Mouse (Mus musculus) c-Kit-negative CD71-positive TER-119-positive erythroid progenitor cells, embryonic 14.5 days (primary cell): Measurements from ENCODE around the gene Cd80.

Experiments
- DNase-seq: peaks from one replicate; pipeline ENCODE4 v3.0.0-alpha.2; 2013; ENCODE audit warnings: low read depth, low spot score

The Cd80 gene

GRCm38 (mm10) chr16:38448458-38448857 is 6.9 kb upstream of the Cd80 start:
- DNase-seq = no peak

DNA sequence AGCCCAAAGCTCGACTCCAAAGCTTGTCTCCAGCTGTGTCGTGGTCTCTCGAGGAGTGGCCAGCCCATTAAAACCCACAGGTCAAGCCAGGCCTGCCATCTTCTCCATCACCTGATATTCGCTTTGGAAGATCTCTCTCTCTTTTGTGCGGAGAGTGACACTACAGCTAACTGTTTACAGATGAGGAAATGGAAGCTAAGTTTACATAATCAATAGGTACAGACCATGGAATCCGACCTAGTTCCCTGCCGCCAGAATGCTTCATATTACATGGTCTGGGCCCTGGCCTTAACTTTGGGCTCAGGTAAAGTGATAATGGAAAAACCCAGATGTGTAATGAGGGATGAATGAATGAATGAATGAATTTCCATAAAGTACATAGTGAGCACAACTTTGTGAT is 4.7 kb upstream of the Cd80 start:
- DNase-seq = no peak

- no peak for DNase-seq
Measured at GRCm38 (mm10) chr16:38451421-38452205, 3.7 kb upstream of the Cd80 start.

DNA sequence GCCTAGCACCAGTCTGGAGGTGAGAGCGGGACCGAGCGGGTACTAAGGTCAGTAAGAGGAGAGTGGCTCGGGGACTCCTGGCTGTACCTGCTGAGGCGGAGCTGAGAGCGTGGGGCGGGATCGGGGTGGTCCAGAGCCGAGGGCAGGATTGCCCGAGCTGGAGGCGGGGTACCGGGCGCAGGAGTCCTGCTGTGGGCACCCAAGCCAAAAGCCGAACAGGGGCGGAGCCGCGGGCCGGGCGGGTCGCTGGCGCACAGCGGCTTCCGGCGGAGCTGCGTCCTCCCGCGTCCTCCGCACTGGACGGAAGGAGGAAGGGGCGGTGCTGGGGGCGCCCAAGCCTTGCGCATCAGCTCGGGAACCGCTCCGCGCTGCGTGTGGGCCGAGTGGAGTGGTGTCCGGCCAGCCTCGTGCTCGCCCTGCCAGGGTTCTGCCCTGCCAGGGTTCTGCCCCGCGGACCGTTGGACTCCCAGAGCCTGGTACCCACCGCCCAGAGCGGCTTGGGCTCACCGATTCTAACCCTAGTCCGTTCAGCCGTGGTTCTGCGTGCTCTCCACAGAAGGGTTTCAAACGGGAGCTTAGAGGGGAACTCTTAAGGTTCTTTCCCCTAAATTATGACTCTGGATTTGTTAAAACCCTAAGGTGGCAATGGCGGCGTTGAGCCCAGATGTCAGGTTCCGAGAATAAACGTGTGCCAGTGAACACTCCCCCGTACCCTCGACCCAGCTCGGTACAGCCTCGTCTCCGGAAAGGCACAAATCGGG is 2.7 kb upstream of the Cd80 start, which contains the start of gene Adprh:
Gene Adprh (minus strand): TSS at position 262 of the 761 bp plus-strand sequence.
- peak; percentile 66 for DNase-seq

DNA sequence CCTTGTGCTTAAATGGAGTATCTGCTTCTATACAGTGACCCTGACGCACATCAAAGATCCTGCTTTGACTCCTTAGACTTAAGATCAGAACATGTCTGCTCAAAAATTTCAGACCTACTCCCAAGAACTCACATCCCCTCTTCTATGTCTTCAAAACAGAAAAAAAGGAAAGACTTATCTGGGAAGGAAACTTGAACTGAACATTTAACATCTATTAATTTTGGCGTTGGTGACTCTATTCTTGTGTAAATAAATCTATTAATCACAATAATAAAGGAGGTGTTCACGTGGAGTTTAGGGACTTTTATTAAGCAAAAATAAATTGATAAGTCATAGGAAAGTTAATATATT is 2.2 kb upstream of the Cd80 start:
- DNase-seq = no peak

DNA sequence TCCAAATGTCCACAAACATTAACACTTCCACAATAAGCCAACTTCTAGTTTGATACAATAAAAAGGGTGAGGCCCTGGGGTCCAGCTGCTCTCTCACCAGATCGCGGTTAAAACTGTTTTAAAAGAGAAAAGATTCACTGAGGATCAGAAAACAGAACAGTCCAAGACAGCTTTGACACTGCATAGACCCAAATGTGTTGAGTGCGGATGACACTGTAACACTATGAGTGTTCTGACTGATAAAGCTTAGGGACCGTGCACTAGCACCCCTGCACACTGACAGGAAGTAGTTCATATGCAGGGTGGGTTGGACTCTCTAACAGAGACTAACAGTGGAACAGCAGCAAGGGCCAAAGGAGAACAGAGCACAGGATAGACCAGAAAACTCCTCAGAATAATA is 1.4 kb upstream of the Cd80 start:
- no peak for DNase-seq

- DNase-seq = no peak
Measured at GRCm38 (mm10) chr16:38454533-38455254, 667 bp upstream of the Cd80 start.

GRCm38 (mm10) chr16:38456812-38457567 is 1.6 kb downstream of the Cd80 start:
- no peak for DNase-seq

DNA sequence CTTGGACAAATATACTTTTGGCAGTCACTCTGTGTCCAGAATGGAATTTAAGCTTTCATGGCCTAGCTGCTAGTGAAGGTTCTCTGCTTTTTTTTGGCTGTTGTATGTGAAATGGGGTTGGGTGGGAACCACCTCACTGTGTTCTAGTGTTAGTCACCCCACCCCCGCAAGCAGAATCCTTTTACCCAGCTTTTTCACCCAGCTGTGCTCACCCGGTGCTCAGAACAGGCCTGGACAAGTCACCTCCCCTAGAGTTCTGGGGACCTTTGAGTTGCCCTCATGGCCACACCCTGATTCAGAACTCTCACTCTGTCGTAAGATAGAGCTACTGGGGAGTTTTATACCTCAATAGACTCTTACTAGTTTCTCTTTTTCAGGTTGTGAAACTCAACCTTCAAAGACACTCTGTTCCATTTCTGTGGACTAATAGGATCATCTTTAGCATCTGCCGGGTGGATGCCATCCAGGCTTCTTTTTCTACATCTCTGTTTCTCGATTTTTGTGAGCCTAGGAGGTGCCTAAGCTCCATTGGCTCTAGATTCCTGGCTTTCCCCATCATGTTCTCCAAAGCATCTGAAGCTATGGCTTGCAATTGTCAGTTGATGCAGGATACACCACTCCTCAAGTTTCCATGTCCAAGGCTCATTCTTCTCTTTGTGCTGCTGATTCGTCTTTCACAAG is 3.4 kb downstream of the Cd80 start:
- DNase-seq = no peak

- no peak for DNase-seq
Measured at GRCm38 (mm10) chr16:38459990-38460389, 4.6 kb downstream of the Cd80 start.

DNA sequence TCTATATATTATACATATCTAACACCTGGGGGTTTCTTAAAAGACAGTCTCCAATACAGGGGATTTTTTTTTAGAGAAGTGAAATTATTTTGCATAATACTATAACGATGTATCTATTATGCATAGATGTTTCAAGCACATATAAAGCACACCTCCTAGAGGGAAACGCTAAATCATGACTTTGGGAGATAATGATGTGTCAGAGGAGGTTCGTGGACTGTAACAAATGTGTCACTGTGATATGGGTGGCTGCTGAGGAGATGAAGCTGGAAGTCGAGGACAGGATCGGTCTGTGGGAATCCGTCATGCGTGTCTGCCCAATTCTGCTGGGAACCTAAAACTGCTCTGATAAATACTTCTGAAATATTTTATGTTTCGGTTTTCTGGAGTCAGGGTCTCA is 6.4 kb downstream of the Cd80 start:
- DNase-seq = no peak

GRCm38 (mm10) chr16:38462161-38462560 is 6.8 kb downstream of the Cd80 start:
- no peak for DNase-seq

DNA sequence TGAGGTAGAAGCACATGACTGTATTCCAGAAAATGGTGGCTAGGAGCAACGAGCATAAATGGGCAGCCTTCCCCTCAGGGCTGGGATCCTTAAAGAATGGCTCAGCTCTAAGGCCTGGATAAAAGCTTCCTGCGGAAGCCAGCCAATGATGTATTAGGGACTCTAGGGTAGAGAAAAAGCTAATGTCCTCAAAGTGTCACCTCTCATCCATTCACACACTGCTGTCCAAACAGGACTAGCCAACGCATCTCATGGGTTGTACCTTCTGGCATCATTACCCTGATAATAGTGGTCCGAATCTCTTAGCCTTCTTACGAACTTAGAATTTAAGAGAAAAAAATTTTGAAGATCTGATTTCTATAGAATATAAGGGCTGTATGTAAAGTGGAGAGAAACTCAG is 7.9 kb downstream of the Cd80 start:
- no peak for DNase-seq

DNA sequence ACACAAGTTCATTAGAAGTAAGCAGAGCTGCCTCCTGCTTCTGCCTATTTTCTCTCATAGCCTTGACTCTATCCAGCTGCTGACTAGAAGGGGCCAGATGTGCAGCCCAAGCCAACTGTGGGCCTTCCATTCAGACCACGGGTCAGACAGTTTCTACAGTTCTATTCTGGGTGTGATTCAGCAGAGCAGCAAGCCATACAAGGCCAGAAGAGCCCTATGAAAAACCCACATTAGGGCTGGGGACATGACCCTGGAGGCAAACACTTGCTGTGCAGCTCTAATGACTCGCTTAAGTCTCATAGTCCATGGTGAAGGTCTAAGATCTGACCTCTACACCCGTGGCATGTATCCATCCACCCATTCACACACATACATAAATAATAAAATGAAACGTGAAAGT is 10.7 kb downstream of the Cd80 start:
- no peak for DNase-seq

- no peak for DNase-seq
Measured at GRCm38 (mm10) chr16:38467091-38467916, 11.9 kb downstream of the Cd80 start.

GRCm38 (mm10) chr16:38467917-38468705 is 12.8 kb downstream of the Cd80 start:
- no peak for DNase-seq

DNA sequence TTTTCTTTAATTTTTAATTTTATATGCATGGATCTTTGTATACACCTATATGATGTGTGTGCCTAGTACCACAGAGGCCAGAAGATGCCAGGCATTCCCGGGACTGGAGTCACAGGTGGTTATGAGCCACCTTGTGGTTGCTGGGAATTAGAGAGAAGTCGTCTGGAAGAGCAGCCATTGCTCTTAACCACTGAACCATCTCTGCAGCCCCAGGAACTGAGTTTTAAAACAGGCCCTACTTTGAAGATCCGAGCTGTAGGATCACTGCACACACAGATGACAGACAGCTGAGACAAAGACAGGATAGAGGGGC is 13.3 kb downstream of the Cd80 start:
- DNase-seq = no peak

- DNase-seq = no peak
Measured at GRCm38 (mm10) chr16:38469437-38469836, 14.1 kb downstream of the Cd80 start.

DNA sequence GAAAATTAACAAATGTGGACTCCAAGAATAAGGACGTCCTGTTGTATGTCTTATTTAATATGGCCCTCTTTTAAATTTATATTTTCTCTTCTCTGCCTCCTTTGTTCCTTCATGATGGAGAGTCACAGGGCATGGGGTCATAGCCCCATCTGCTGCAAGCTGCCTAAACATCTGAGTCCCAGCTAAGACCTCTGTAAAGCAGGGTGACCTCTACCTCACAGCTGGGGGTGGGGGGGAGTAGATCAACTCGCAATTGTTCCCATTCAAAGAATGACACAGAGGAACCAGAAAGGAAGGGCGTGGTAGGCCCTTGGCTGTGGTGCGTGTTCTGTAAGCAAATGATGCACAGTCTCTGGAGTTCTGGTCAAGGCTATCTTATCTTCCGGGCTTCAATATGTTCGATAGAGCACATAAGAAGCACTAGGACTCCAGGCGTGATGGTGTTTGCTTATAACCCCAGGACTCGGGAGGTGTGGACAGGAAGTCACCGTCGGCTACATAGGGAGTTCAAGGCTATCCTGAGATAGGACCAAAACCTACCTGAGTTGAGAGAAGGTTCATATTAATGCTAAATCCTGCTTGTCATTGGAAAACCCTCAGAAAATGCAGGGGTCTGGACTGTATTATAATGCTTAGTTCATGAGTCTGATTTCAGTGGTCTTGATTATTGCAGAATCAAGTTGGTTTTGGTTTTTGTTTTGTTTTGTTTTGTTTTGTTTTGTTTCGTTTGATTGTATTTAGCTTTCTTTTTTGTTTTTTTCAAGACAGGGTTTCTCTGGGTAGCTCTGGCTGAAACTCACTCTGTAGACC is 16.5 kb downstream of the Cd80 start:
- no peak for DNase-seq
